Mouse (Mus musculus) heart, embryonic 12.5 days (tissue): ENCODE results near the gene 4930432M17Rik. TPM values are rescaled to one million over a fixed set of nuclear protein-coding genes. Genes with fewer than 3 reads are reported as not detected.
A peak's percentile ranks its signal among the peaks of the same experiment; 100 is the strongest.

Experiments used
- ATAC-seq: fragments of 200-750 bp; cut with Nextera tagmentation; 2 replicates; pipeline ENCODE4 v1.8.0; 2017; ENCODE audit warnings: moderate TSS enrichment, moderate library complexity; ENCODE audit not compliant: insufficient number of reproducible peaks, low FRiP score
- H3K27ac ChIP-seq: fragments of 300-500 bp; sonication (generic); 2 replicates; pipeline ENCODE4 v1.5.1; 2016; ENCODE audit warnings: mild to moderate bottlenecking, moderate library complexity; ENCODE audit not compliant: poor library complexity, severe bottlenecking
- H3K27me3 ChIP-seq: fragments of 300-500 bp; sonication (generic); replicated peaks from 2 replicates; pipeline ENCODE4 v1.6.1; 2016; ENCODE audit warnings: mild to moderate bottlenecking, moderate library complexity
- H3K36me3 ChIP-seq: fragments of 300-500 bp; sonication (generic); 2 replicates; pipeline ENCODE4 v1.6.1; 2016; ENCODE audit warnings: mild to moderate bottlenecking, moderate library complexity
- H3K4me1 ChIP-seq: fragments of 300-500 bp; sonication (generic); replicated peaks from 2 replicates; pipeline ENCODE4 v1.6.1; 2016; ENCODE audit warnings: mild to moderate bottlenecking
- H3K4me2 ChIP-seq: fragments of 300-500 bp; sonication (generic); 2 replicates; pipeline ENCODE4 v1.6.1; 2016; ENCODE audit warnings: mild to moderate bottlenecking, moderate library complexity
- H3K4me3 ChIP-seq: fragments of 300-500 bp; sonication (generic); 2 replicates; pipeline ENCODE4 v1.5.1; 2016; ENCODE audit warnings: mild to moderate bottlenecking
- H3K9ac ChIP-seq: fragments of 300-500 bp; sonication (generic); 2 replicates; pipeline ENCODE4 v1.6.1; 2016; ENCODE audit warnings: mild to moderate bottlenecking, moderate library complexity
- H3K9me3 ChIP-seq: fragments of 300-500 bp; sonication (generic); replicated peaks from 2 replicates; pipeline ENCODE4 v1.6.1; 2016; ENCODE audit warnings: mild to moderate bottlenecking, moderate library complexity
- WGBS: fragments of 180-500 bp; shearing (Covaris S2); methylation state at CpG from one replicate; pipeline ENCODE4 v1.1.7; 2016; 5-methylcytosine and 5-hydroxymethylcytosine counted together
- polyA plus RNA-seq: library from polyadenylated mRNA; unstranded; fragments of >200 nt; fragmentation: Nextera tagmentation; extraction: Ambion mirVana; gene quantifications from 2 replicates; pipeline ENCODE4 v1.2.1, GENCODE M21; 2016

4930432M17Rik gene
- polyA plus RNA-seq, 1 experiment from 2014 or later: not detected

- no peak for ATAC-seq
- Histone ChIP-seq H3K4me2 (no peak overlapping the region), H3K36me3 (no peaks in the 10 kb centered on the region), H3K9me3 (no peaks in the 10 kb centered on the region), H3K27me3 (0 out of 2 replicates have a peak, but pooled peaks cover 7% of the 10 kb centered on the region), H3K27ac (no peak overlapping the region), H3K9ac (no peak overlapping the region), H3K4me1 (peaks cover 23% of the 10 kb centered on the region), H3K4me3 (no peak overlapping the region)
- 40% methylated on average over 2 of the region's 2 CpGs for WGBS
Observed at GRCm38 (mm10) chr3:121640611-121641010, 30.0 kb upstream of the 4930432M17Rik start.

GRCm38 (mm10) chr3:121643236-121643635 lies 27.3 kb upstream of the 4930432M17Rik start:
- Histone ChIP-seq H3K4me3 (no peak overlapping the region), H3K4me1 (peaks cover 36% of the 10 kb centered on the region), H3K36me3 (no peaks in the 10 kb centered on the region), H3K27me3 (0 out of 2 replicates have a peak, but pooled peaks cover 7% of the 10 kb centered on the region), H3K9me3 (no peaks in the 10 kb centered on the region), H3K4me2 (peak overlapping the region; percentile 8; the same call in 1 of the 2 replicates), H3K27ac (0 out of 2 replicates have a peak overlapping the region, but pooled peaks have one; percentile 44), H3K9ac (no peak overlapping the region)
- WGBS: 23% methylated on average over 8 of the region's 8 CpGs
- ATAC-seq: no peak

- Histone ChIP-seq H3K27ac (no peak overlapping the region), H3K9ac (no peak overlapping the region), H3K4me3 (no peak overlapping the region), H3K4me2 (no peak overlapping the region), H3K36me3 (no peaks in the 10 kb centered on the region), H3K9me3 (no peaks in the 10 kb centered on the region), H3K4me1 (peaks cover 40% of the 10 kb centered on the region), H3K27me3 (no peaks in the 10 kb centered on the region)
- WGBS: 76% methylated on average over 7 of the region's 7 CpGs
- ATAC-seq: no peak
Observed at GRCm38 (mm10) chr3:121645447-121645846, 25.1 kb upstream of the 4930432M17Rik start.

- H3K4me2 ChIP-seq: no peak overlapping the region; the same call in 1 of the 2 replicates
- H3K9me3 ChIP-seq: no peaks in the 10 kb centered on the region
- H3K27ac ChIP-seq: peak overlapping the region; percentile 29
- no peak overlapping the region for H3K4me3 ChIP-seq
- peaks cover 35% of the 10 kb centered on the region for H3K4me1 ChIP-seq
- 35% methylated on average over 9 of the region's 9 CpGs for WGBS
- no peak overlapping the region for H3K9ac ChIP-seq
- H3K27me3 ChIP-seq: no peaks in the 10 kb centered on the region
- no peaks in the 10 kb centered on the region for H3K36me3 ChIP-seq
- ATAC-seq: peak; percentile 61; the same call in 1 of the 2 replicates
Observed at GRCm38 (mm10) chr3:121646364-121647048, 24.1 kb upstream of the 4930432M17Rik start.

- no peak for ATAC-seq
- WGBS: 86% methylated on average over 8 of the region's 8 CpGs
- Histone ChIP-seq H3K9me3 (no peaks in the 10 kb centered on the region), H3K4me3 (no peak overlapping the region), H3K4me1 (peaks cover 31% of the 10 kb centered on the region), H3K36me3 (no peaks in the 10 kb centered on the region), H3K27me3 (no peaks in the 10 kb centered on the region), H3K4me2 (no peak overlapping the region), H3K27ac (no peak overlapping the region), H3K9ac (no peak overlapping the region)
Observed at GRCm38 (mm10) chr3:121648238-121648778, 22.3 kb upstream of the 4930432M17Rik start.

- H3K27me3 ChIP-seq: no peaks in the 10 kb centered on the region
- peaks cover 28% of the 10 kb centered on the region for H3K4me1 ChIP-seq
- no peak overlapping the region for H3K27ac ChIP-seq
- H3K9ac ChIP-seq: no peak overlapping the region
- H3K9me3 ChIP-seq: no peaks in the 10 kb centered on the region
- no peak for ATAC-seq
- H3K4me2 ChIP-seq: peak overlapping the region; percentile 1; the same call in 1 of the 2 replicates
- no peak overlapping the region for H3K4me3 ChIP-seq
- H3K36me3 ChIP-seq: no peaks in the 10 kb centered on the region
- 37% methylated on average over 10 of the region's 10 CpGs for WGBS
Observed at GRCm38 (mm10) chr3:121650052-121650671, 20.4 kb upstream of the 4930432M17Rik start.

- 36% methylated on average over 3 of the region's 3 CpGs for WGBS
- Histone ChIP-seq H3K36me3 (no peaks in the 10 kb centered on the region), H3K27me3 (no peaks in the 10 kb centered on the region), H3K9ac (no peak overlapping the region), H3K4me3 (no peak overlapping the region), H3K4me2 (no peak overlapping the region), H3K27ac (no peak overlapping the region), H3K9me3 (no peaks in the 10 kb centered on the region), H3K4me1 (peaks cover 15% of the 10 kb centered on the region)
- ATAC-seq: no peak
Observed at GRCm38 (mm10) chr3:121651710-121652109, 18.9 kb upstream of the 4930432M17Rik start.

- no peak for ATAC-seq
- Histone ChIP-seq H3K27me3 (no peaks in the 10 kb centered on the region), H3K36me3 (no peaks in the 10 kb centered on the region), H3K27ac (no peak overlapping the region), H3K4me2 (no peak overlapping the region), H3K9ac (no peak overlapping the region), H3K4me1 (peaks cover 11% of the 10 kb centered on the region), H3K9me3 (no peaks in the 10 kb centered on the region), H3K4me3 (no peak overlapping the region)
- 73% methylated on average over 1 of the region's 1 CpGs for WGBS
Observed at GRCm38 (mm10) chr3:121652186-121652585, 18.4 kb upstream of the 4930432M17Rik start.

- no peak overlapping the region for H3K4me3 ChIP-seq
- H3K27ac ChIP-seq: no peak overlapping the region
- no peaks in the 10 kb centered on the region for H3K27me3 ChIP-seq
- no peaks in the 10 kb centered on the region for H3K36me3 ChIP-seq
- ATAC-seq: no peak
- H3K9ac ChIP-seq: no peak overlapping the region
- WGBS: 91% methylated on average over 4 of the region's 4 CpGs
- H3K4me2 ChIP-seq: no peak overlapping the region
- H3K9me3 ChIP-seq: no peaks in the 10 kb centered on the region
- no peaks in the 10 kb centered on the region for H3K4me1 ChIP-seq
Observed at GRCm38 (mm10) chr3:121656922-121657321, 13.6 kb upstream of the 4930432M17Rik start.

- no peak overlapping the region for H3K4me2 ChIP-seq
- peak; percentile 63; the same call in 1 of the 2 replicates for ATAC-seq
- H3K4me1 ChIP-seq: peaks cover 24% of the 10 kb centered on the region
- no peaks in the 10 kb centered on the region for H3K36me3 ChIP-seq
- H3K27ac ChIP-seq: peak overlapping the region; percentile 15; the same call in 1 of the 2 replicates
- no peaks in the 10 kb centered on the region for H3K27me3 ChIP-seq
- 26% methylated on average over 4 of the region's 4 CpGs for WGBS
- H3K4me3 ChIP-seq: no peak overlapping the region
- H3K9me3 ChIP-seq: no peaks in the 10 kb centered on the region
- H3K9ac ChIP-seq: no peak overlapping the region
Observed at GRCm38 (mm10) chr3:121662705-121663469, 7.7 kb upstream of the 4930432M17Rik start.

GRCm38 (mm10) chr3:121663470-121663847 lies 7.1 kb upstream of the 4930432M17Rik start:
- H3K27me3 ChIP-seq: no peaks in the 10 kb centered on the region
- H3K4me3 ChIP-seq: no peak overlapping the region
- H3K4me2 ChIP-seq: no peak overlapping the region
- ATAC-seq: no peak
- peaks cover 24% of the 10 kb centered on the region for H3K4me1 ChIP-seq
- WGBS: 83% methylated on average over 9 of the region's 9 CpGs
- peak overlapping the region; percentile 15; the same call in 1 of the 2 replicates for H3K27ac ChIP-seq
- no peaks in the 10 kb centered on the region for H3K36me3 ChIP-seq
- H3K9me3 ChIP-seq: no peaks in the 10 kb centered on the region
- H3K9ac ChIP-seq: no peak overlapping the region
